ENCODE assay signal across 9 mouse cellular contexts in the genomic region with DNA sequence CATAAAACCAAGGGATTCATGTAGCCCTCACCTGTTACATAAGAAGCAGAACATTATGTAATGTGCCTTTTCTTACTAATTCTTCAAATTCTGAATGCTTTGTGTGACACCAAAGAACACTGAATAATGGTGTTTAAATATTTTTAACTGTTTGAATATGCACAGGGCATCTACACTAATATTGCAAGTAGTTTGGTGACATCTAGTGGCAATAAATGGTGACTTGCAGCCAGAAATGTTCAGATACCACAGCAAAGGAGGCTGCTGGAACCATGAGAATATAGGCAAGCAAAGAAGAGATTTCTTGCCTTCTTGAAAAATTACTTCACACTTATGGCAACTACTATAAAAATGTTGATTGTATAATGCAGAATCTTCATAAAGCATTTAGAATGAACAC.
A peak's percentile ranks its signal among the peaks of the same experiment; 100 is the strongest.
DNase-seq lines count a peak whose midpoint lies in the region; ATAC-seq and TF ChIP-seq lines count a peak whose summit lies in the region.
"Had no signal": no experiment of that assay in that cellular context is flagged by ENCODE, and none has a peak within 500 bp of the region (broad histone marks: within the 10 kb centered on the region; RNA-seq: fewer than 3 reads in every experiment).

No protein-coding gene starts in this region.

- no peak overlapping the region for H3K4me3 ChIP-seq in cerebellum, adult 2 months (replicated peaks; ENCODE audit: insufficient read depth, low read depth, low read length)
- H3K4me3 ChIP-seq in midbrain, embryonic 11.5 days (ENCODE audit: low read depth, low read length): no peak overlapping the region
- no peak overlapping the region for H3K4me3 ChIP-seq in midbrain, embryonic 10.5 days
- H3K4me3 ChIP-seq: limb, embryonic 15.5 days had no signal

- no peak overlapping the region for H3K9ac ChIP-seq in midbrain, embryonic 11.5 days (ENCODE audit: low read length)
- H3K9ac ChIP-seq: limb, embryonic 15.5 days had no signal

- peak; percentile 54; the same call in 1 of the 2 replicates for ATAC-seq in midbrain, embryonic 11.5 days (ENCODE audit: low FRiP score)

- peak in 1 of 2 experiments; percentile 17 for DNase-seq in cerebellum, adult 2 months
- no peak for DNase-seq in cerebellum, adult 11-12 months
- peak; percentile 88 for DNase-seq in midbrain, embryonic 11.5 days (ENCODE audit: low spot score, missing footprints)
- DNase-seq in midbrain, embryonic 10.5 days (ENCODE audit: low spot score): no peak
- DNase-seq in frontal cortex, adult 2 months (ENCODE audit: extremely low spot score in 1 of 2, low spot score in 1 of 2): peak; percentile 83 to 89
- DNase-seq in mesoderm, embryonic 11.5 days (ENCODE audit: low read depth, low spot score): peak; percentile 31
- DNase-seq in spleen, postnatal 4 days (ENCODE audit: low spot score in 2 of 2): no peak
- DNase-seq in spleen, adult 18-20 months: no peak

- H3K4me1 ChIP-seq in cerebellum, adult 2 months (ENCODE audit: control insufficient read depth, insufficient read depth, low read length): no peaks in the 10 kb centered on the region; the same call in 1 of the 2 replicates
- no peaks in the 10 kb centered on the region; the same call in 1 of the 2 replicates for H3K4me1 ChIP-seq in midbrain, embryonic 11.5 days (ENCODE audit: control insufficient read depth, insufficient read depth, low read length)
- peaks cover 10% of the 10 kb centered on the region for H3K4me1 ChIP-seq in midbrain, embryonic 10.5 days
- H3K4me1 ChIP-seq: limb, embryonic 15.5 days had no signal

- no peaks in the 10 kb centered on the region for H3K27me3 ChIP-seq in cerebellum, adult 2 months (ENCODE audit: control insufficient read depth, insufficient read depth, low read length)
- H3K27me3 ChIP-seq in midbrain, embryonic 11.5 days (ENCODE audit: control insufficient read depth, insufficient read depth, low read length): no peaks in the 10 kb centered on the region
- no peaks in the 10 kb centered on the region for H3K27me3 ChIP-seq in midbrain, embryonic 10.5 days (ENCODE audit: low read depth, poor library complexity, severe bottlenecking)
- H3K27me3 ChIP-seq: limb, embryonic 15.5 days had no signal

- H3K27ac ChIP-seq in cerebellum, adult 2 months (ENCODE audit: insufficient read depth, low read length): no peak overlapping the region
- no peak overlapping the region for H3K27ac ChIP-seq in midbrain, embryonic 11.5 days (ENCODE audit: low read depth, low read length)
- H3K27ac ChIP-seq in midbrain, embryonic 10.5 days (replicated peaks): no peak overlapping the region
- H3K27ac ChIP-seq: limb, embryonic 15.5 days had no signal

- no peak for TF ChIP-seq POLR2A in cerebellum, adult 2 months (IDR thresholded peaks at IDR 0.05; ENCODE audit: borderline replicate concordance, insufficient read depth, low read length)

- no peaks in the 10 kb centered on the region for H3K36me3 ChIP-seq in midbrain, embryonic 11.5 days (ENCODE audit: control insufficient read depth, insufficient read depth, low read length)
- no peaks in the 10 kb centered on the region for H3K36me3 ChIP-seq in midbrain, embryonic 10.5 days
- H3K36me3 ChIP-seq: limb, embryonic 15.5 days had no signal

- H3K4me2 ChIP-seq in midbrain, embryonic 11.5 days: no peak overlapping the region
- H3K4me2 ChIP-seq: limb, embryonic 15.5 days had no signal

- TF ChIP-seq CTCF in cerebellum, adult 2 months (IDR thresholded peaks at IDR 0.05; ENCODE audit: borderline replicate concordance, insufficient read depth, low read depth, low read length): peak; percentile 43; the same call in 1 of the 2 replicates

- no peaks in the 10 kb centered on the region for H3K9me3 ChIP-seq in midbrain, embryonic 11.5 days (ENCODE audit: control insufficient read depth, low read length)
- no peaks in the 10 kb centered on the region for H3K9me3 ChIP-seq in midbrain, embryonic 10.5 days (replicated peaks)
- H3K9me3 ChIP-seq: limb, embryonic 15.5 days had no signal

Comparison
In these comparisons a context has a peak if more than half of its experiments do, and no peak if none do; other contexts are left out.
1. DNase-seq: peak in midbrain, embryonic 11.5 days (single experiment), frontal cortex, adult 2 months (2 of 2) and mesoderm, embryonic 11.5 days (single experiment); none in cerebellum, adult 11-12 months (single experiment), midbrain, embryonic 10.5 days (single experiment), spleen, postnatal 4 days (0 of 2) and spleen, adult 18-20 months (0 of 2).